Mouse (Mus musculus) CH12.LX (cell line): ENCODE measurements around the gene Tnnc2. TPM values are rescaled to one million over a fixed set of nuclear protein-coding genes. Genes with fewer than 3 reads are reported as not detected.

ENCODE experiments used
- DNase-seq: peaks from one replicate; pipeline ENCODE4 v3.0.0-alpha.2; 2013; ENCODE audit errors: extremely low read depth
- H3K27ac ChIP-seq: 2 replicates; pipeline ENCODE4 v1.5.1; 2012; ENCODE audit warnings: low read depth, mild to moderate bottlenecking, control low read depth, moderate library complexity; ENCODE audit not compliant: insufficient read depth
- H3K27me3 ChIP-seq: replicated peaks from 2 replicates; pipeline ENCODE3; 2012; ENCODE audit warnings: inconsistent platforms
- H3K36me3 ChIP-seq, 2 experiments: replicated peaks in 1 of 2; 2 replicates each; pipeline versions ENCODE3 to v1.6.1; 2012; ENCODE audit warnings: inconsistent platforms in 1 of 2, low read length in 1 of 2, mild to moderate bottlenecking in 1 of 2, mixed read lengths in 1 of 2, moderate library complexity in 1 of 2; ENCODE audit not compliant: control insufficient read depth in 1 of 2, insufficient read depth in 1 of 2
- H3K4me1 ChIP-seq, 2 experiments: 2 replicates each; pipeline ENCODE4 v1.6.1; 2012; ENCODE audit warnings: inconsistent platforms in 1 of 2, moderate library complexity in 1 of 2; ENCODE audit not compliant: insufficient read depth in 2 of 2, control insufficient read depth in 1 of 2
- H3K4me2 ChIP-seq: 2 replicates; pipeline ENCODE4 v1.6.1; 2012; ENCODE audit warnings: low read depth, mild to moderate bottlenecking, control low read depth; ENCODE audit not compliant: poor library complexity, insufficient read depth, severe bottlenecking
- H3K4me3 ChIP-seq, 3 experiments: fragments of 150-350 bp in 1 of 3; sonication (generic) in 1 of 3; replicated peaks in 1 of 3; 2 replicates each; pipeline versions ENCODE3 to v1.5.1; 2011 to 2012; ENCODE audit warnings: low read depth in 2 of 3, low read length in 2 of 3, mild to moderate bottlenecking in 2 of 3, moderate library complexity in 2 of 3, control low read depth in 1 of 3, improper control_type of control experiment in 1 of 3, inconsistent platforms in 1 of 3, mixed read lengths in 1 of 3; ENCODE audit not compliant: poor library complexity in 1 of 3
- H3K79me2 ChIP-seq: replicated peaks from 2 replicates; pipeline ENCODE4 v1.6.1; 2012; ENCODE audit warnings: mild to moderate bottlenecking, moderate library complexity; ENCODE audit not compliant: control insufficient read depth, poor library complexity, insufficient read depth, severe bottlenecking; ENCODE audit errors: extremely low read depth
- H3K9ac ChIP-seq: 2 replicates; pipeline ENCODE4 v1.6.1; 2012; ENCODE audit warnings: low read depth, mild to moderate bottlenecking, control low read depth, moderate library complexity; ENCODE audit not compliant: insufficient read depth
- H3K9me3 ChIP-seq: replicated peaks from 2 replicates; pipeline ENCODE3; 2012; ENCODE audit warnings: low read length, inconsistent platforms, mixed read lengths
- BHLHE40 ChIP-seq: IDR thresholded peaks from 2 replicates; pipeline ENCODE4 v1.6.1; 2011; ENCODE audit warnings: mild to moderate bottlenecking, low read depth, low read length, improper control_type of control experiment
- CHD1 ChIP-seq: IDR thresholded peaks from 2 replicates; pipeline ENCODE4 v1.6.1; 2012; ENCODE audit warnings: low read depth, low read length, improper control_type of control experiment, inconsistent platforms
- CTCF ChIP-seq, 2 experiments: IDR thresholded peaks in 1 of 2; conservative IDR thresholded peaks in 1 of 2; 2 replicates each; pipeline ENCODE4 v1.5.1; 2011 to 2012; ENCODE audit warnings: low read depth in 2 of 2, low read length in 2 of 2, improper control_type of control experiment in 1 of 2, inconsistent platforms in 1 of 2, mild to moderate bottlenecking in 1 of 2, moderate library complexity in 1 of 2
- EP300 ChIP-seq: IDR thresholded peaks from 2 replicates; pipeline ENCODE4 v1.6.1; 2011; ENCODE audit warnings: low read length, improper control_type of control experiment
- GABPA ChIP-seq: IDR thresholded peaks from 2 replicates; pipeline ENCODE4 v1.6.1; 2012; ENCODE audit warnings: low read depth, low read length, improper control_type of control experiment, inconsistent platforms; ENCODE audit not compliant: insufficient replicate concordance
- HCFC1 ChIP-seq: IDR thresholded peaks from 2 replicates; pipeline ENCODE4 v1.6.1; 2012; ENCODE audit warnings: low read depth, mild to moderate bottlenecking, inconsistent platforms, low read length, improper control_type of control experiment
- JUN ChIP-seq: IDR thresholded peaks from 2 replicates; pipeline ENCODE4 v1.6.1; 2011; ENCODE audit warnings: low read depth, mild to moderate bottlenecking, low read length, improper control_type of control experiment, moderate library complexity; ENCODE audit not compliant: insufficient read depth
- JUND ChIP-seq: conservative IDR thresholded peaks from 2 replicates; pipeline ENCODE4 v1.6.1; 2011; ENCODE audit warnings: low read depth, low read length, improper control_type of control experiment
- KAT2A ChIP-seq: IDR thresholded peaks from 2 replicates; pipeline ENCODE4 v1.6.1; 2012; ENCODE audit warnings: low read length, improper control_type of control experiment, inconsistent platforms; ENCODE audit not compliant: insufficient replicate concordance
- MAFK ChIP-seq: IDR thresholded peaks from 2 replicates; pipeline ENCODE4 v1.6.1; 2011; ENCODE audit warnings: low read length, improper control_type of control experiment; ENCODE audit not compliant: insufficient replicate concordance
- MAX ChIP-seq: IDR thresholded peaks from 2 replicates; pipeline ENCODE4 v1.6.1; 2011; ENCODE audit warnings: low read length, improper control_type of control experiment
- MEF2A ChIP-seq: IDR thresholded peaks from 2 replicates; pipeline ENCODE4 v1.6.1; 2014; ENCODE audit warnings: low read depth, mild to moderate bottlenecking, inconsistent platforms, low read length, improper control_type of control experiment, borderline replicate concordance
- MXI1 ChIP-seq: IDR thresholded peaks from 2 replicates; pipeline ENCODE4 v1.6.1; 2011; ENCODE audit warnings: mild to moderate bottlenecking, low read depth, low read length, improper control_type of control experiment
- MYC ChIP-seq: IDR thresholded peaks from 2 replicates; pipeline ENCODE4 v1.6.1; 2011; ENCODE audit warnings: low read depth, mild to moderate bottlenecking, improper control_type of control experiment, low read length
- NRF1 ChIP-seq: IDR thresholded peaks from 2 replicates; pipeline ENCODE4 v1.6.1; 2014; ENCODE audit warnings: low read depth, mild to moderate bottlenecking, inconsistent platforms, low read length, improper control_type of control experiment, moderate library complexity
- PAX5 ChIP-seq: IDR thresholded peaks from 2 replicates; pipeline ENCODE4 v1.6.1; 2012; ENCODE audit warnings: low read length, inconsistent platforms, mixed read lengths
- POLR2AphosphoS2 ChIP-seq: IDR thresholded peaks from 2 replicates; pipeline ENCODE4 v1.6.1; 2011; ENCODE audit warnings: low read depth, low read length, improper control_type of control experiment
- RAD21 ChIP-seq: IDR thresholded peaks from 2 replicates; pipeline ENCODE4 v1.6.1; 2011; ENCODE audit warnings: low read depth, mild to moderate bottlenecking, low read length, improper control_type of control experiment, moderate library complexity
- RCOR1 ChIP-seq: conservative IDR thresholded peaks from 2 replicates; pipeline ENCODE4 v1.6.1; 2012; ENCODE audit warnings: low read depth, mild to moderate bottlenecking, inconsistent platforms, low read length, improper control_type of control experiment
- SIN3A ChIP-seq: IDR thresholded peaks from 2 replicates; pipeline ENCODE4 v1.6.1; 2012; ENCODE audit warnings: low read length, improper control_type of control experiment, inconsistent platforms
- SMC3 ChIP-seq: IDR thresholded peaks from 2 replicates; pipeline ENCODE4 v1.6.1; 2011; ENCODE audit warnings: low read depth, low read length, improper control_type of control experiment
- TCF12 ChIP-seq: IDR thresholded peaks from 2 replicates; pipeline ENCODE4 v1.6.1; 2014; ENCODE audit warnings: low read depth, mild to moderate bottlenecking, inconsistent platforms, low read length, improper control_type of control experiment
- USF1 ChIP-seq: IDR thresholded peaks from 2 replicates; pipeline ENCODE4 v1.6.1; 2014; ENCODE audit warnings: low read depth, mild to moderate bottlenecking, inconsistent platforms, low read length, improper control_type of control experiment
- ZKSCAN1 ChIP-seq: IDR thresholded peaks from 2 replicates; pipeline ENCODE4 v1.6.1; 2012; ENCODE audit warnings: low read depth, inconsistent platforms, low read length, improper control_type of control experiment, borderline replicate concordance
- dilution Hi-C: fragments of 300-500 bp; cut with MboI; formaldehyde crosslinking; loops from 2 replicates; pipeline ENCODE4 v1.14.3; 2020; ENCODE audit warnings: low sequenced_read_pairs; ENCODE audit not compliant: extremely low pct_unique_long_range_greater_than_20kb, extremely low pct_ligation_motif_present
- in situ Hi-C: fragments of 300-500 bp; cut with MboI; formaldehyde crosslinking; loops from 3 replicates; pipeline ENCODE4 v1.14.3; 2019; ENCODE audit warnings: low sequenced_read_pairs, low pct_ligation_motif_present, low pct_unique_long_range_greater_than_20kb, mixed read lengths
- polyA plus RNA-seq: library from polyadenylated mRNA; unstranded; fragments of >175 nt; gene quantifications from 2 replicates; pipeline ENCODE4 v1.2.1, GENCODE M21; 2012; ENCODE audit warnings: low read depth; ENCODE audit not compliant: insufficient read length
- total RNA-seq, 2 experiments: library from RNA; depleted of rRNA; stranded (reverse); fragments of 300-350 nt in 1 of 2; fragments of >200 nt in 1 of 2; gene quantifications; 2 replicates each; pipeline ENCODE4 v1.2.3; 2012 to 2014

The Tnnc2 gene
- total and polyA plus RNA-seq, 3 experiments = not detected

- DNase-seq = no peak
- in situ Hi-C loops = no loop called here
- no peak for TF ChIP-seq MAFK
- TF ChIP-seq CHD1 = no peak
- TF ChIP-seq BHLHE40 = no peak
- no peak for TF ChIP-seq USF1
- TF ChIP-seq CTCF (conservative IDR thresholded peaks at IDR 0.05 in 1 of 2, IDR thresholded peaks at IDR 0.05 in 1 of 2; ENCODE audit: low read depth in 2 of 2, low read length in 2 of 2) = no peak
- no peak for TF ChIP-seq EP300
- no peak for TF ChIP-seq ZKSCAN1
- TF ChIP-seq GABPA = no peak
- no peak for TF ChIP-seq MYC
- TF ChIP-seq JUND = no peak
- TF ChIP-seq RCOR1 = no peak
- TF ChIP-seq SMC3 = no peak
- no peak for TF ChIP-seq KAT2A
- no peak for TF ChIP-seq HCFC1
- TF ChIP-seq MXI1 = no peak
- no peak for TF ChIP-seq JUN
- no peak for TF ChIP-seq PAX5
- Histone ChIP-seq H3K9me3 (no peaks in the 10 kb centered on the region), H3K4me1 (no peaks in the 10 kb centered on the region), H3K4me3 (no peak overlapping the region), H3K9ac (no peak overlapping the region), H3K27me3 (no peaks in the 10 kb centered on the region), H3K27ac (no peak overlapping the region), H3K36me3 (peaks cover 68 to 96% of the 10 kb centered on the region in 2 experiments), H3K79me2 (0 out of 2 replicates have a peak, but pooled peaks cover 3% of the 10 kb centered on the region), H3K4me2 (no peak overlapping the region)
- dilution Hi-C loops = no loop called here
These were observed 25.7 kb downstream of the Tnnc2 start for GRCm38 (mm10) chr2:164754105-164754504.

GRCm38 (mm10) chr2:164752454-164752853 is 27.3 kb downstream of the Tnnc2 start:
- Histone ChIP-seq H3K4me3 (no peak overlapping the region), H3K27ac (no peak overlapping the region), H3K27me3 (no peaks in the 10 kb centered on the region), H3K36me3 (peaks cover 63 to 96% of the 10 kb centered on the region in 2 experiments), H3K9ac (no peak overlapping the region), H3K4me2 (no peak overlapping the region), H3K9me3 (no peaks in the 10 kb centered on the region), H3K79me2 (peaks cover 3% of the 10 kb centered on the region; the same call in 1 of the 2 replicates)
- no peak for DNase-seq
- in situ Hi-C loops = no loop called here
- TF ChIP-seq SIN3A = no peak
- no peak for TF ChIP-seq MAX
- no peak for TF ChIP-seq PAX5
- TF ChIP-seq EP300 = no peak
- no peak for TF ChIP-seq SMC3
- TF ChIP-seq NRF1 = no peak
- no peak for TF ChIP-seq MAFK
- TF ChIP-seq TCF12 = no peak
- no peak for TF ChIP-seq KAT2A
- TF ChIP-seq RCOR1 = no peak
- no peak for TF ChIP-seq MXI1
- no peak for TF ChIP-seq BHLHE40
- no peak for TF ChIP-seq MEF2A
- TF ChIP-seq POLR2AphosphoS2 = no peak
- no peak for TF ChIP-seq JUN
- TF ChIP-seq RAD21 = no peak
- TF ChIP-seq CHD1 = no peak
- TF ChIP-seq, all 38 proteins: peak for 0
- dilution Hi-C loops = no loop called here
- peaks cover 1 to 2% of the 10 kb centered on the region in 2 experiments; a peak in 2 of 4 replicates for H3K4me1 ChIP-seq
